Mouse (Mus musculus) G1E (cell line): ENCODE results near the gene Atic. TPM values are rescaled to one million over a fixed set of nuclear protein-coding genes. Genes with fewer than 3 reads are reported as not detected.

ENCODE experiments used
- ATAC-seq: 2 replicates; pipeline ENCODE4 v1.8.0; 2016; ENCODE audit warnings: mild to moderate bottlenecking; ENCODE audit not compliant: insufficient number of reproducible peaks, poor library complexity, low FRiP score, severe bottlenecking; ENCODE audit errors: extremely low read depth
- DNase-seq: peaks from one replicate; pipeline ENCODE4 v3.0.0; 2012; ENCODE audit warnings: low spot score
- H3K27me3 ChIP-seq: 2 replicates; pipeline ENCODE4 v1.6.1; 2012; ENCODE audit warnings: mild to moderate bottlenecking, low read length, inconsistent platforms; ENCODE audit not compliant: insufficient read depth
- H3K36me3 ChIP-seq: replicated peaks from 2 replicates; pipeline ENCODE3; 2012; ENCODE audit warnings: mild to moderate bottlenecking, inconsistent platforms
- H3K4me1 ChIP-seq: 2 replicates; pipeline ENCODE4 v1.6.1; 2012; ENCODE audit warnings: low read depth, low read length, inconsistent platforms, mixed read lengths; ENCODE audit not compliant: insufficient read depth
- H3K4me3 ChIP-seq: 2 replicates; pipeline ENCODE4 v1.5.1; 2012; ENCODE audit warnings: low read depth, mild to moderate bottlenecking, inconsistent platforms, low read length, moderate library complexity, mixed read lengths
- H3K9me3 ChIP-seq: replicated peaks from 2 replicates; pipeline ENCODE4 v1.6.1; 2012; ENCODE audit warnings: inconsistent platforms
- CTCF ChIP-seq: IDR thresholded peaks from 2 replicates; pipeline ENCODE4 v1.5.1; 2012; ENCODE audit warnings: low read depth, low read length, inconsistent platforms, mixed read lengths
- GATA1 ChIP-seq: IDR thresholded peaks from 2 replicates; pipeline ENCODE4 v1.6.1; 2012; ENCODE audit warnings: borderline replicate concordance, low read length, inconsistent platforms, mixed read lengths
- GATA2 ChIP-seq: IDR thresholded peaks from 2 replicates; pipeline ENCODE4 v1.6.1; 2012; ENCODE audit warnings: low read depth, low read length, inconsistent platforms, borderline replicate concordance
- POLR2AphosphoS5 ChIP-seq: IDR thresholded peaks from 2 replicates; pipeline ENCODE4 v1.6.1; 2012; ENCODE audit warnings: low read depth, low read length, inconsistent platforms; ENCODE audit not compliant: insufficient replicate concordance
- TAL1 ChIP-seq: conservative IDR thresholded peaks from 2 replicates; pipeline ENCODE4 v1.6.1; 2012; ENCODE audit warnings: low read depth, low read length, inconsistent platforms, mixed read lengths
- polyA plus RNA-seq: library from polyadenylated mRNA; stranded (reverse); fragments of >175 nt; gene quantifications from 2 replicates; pipeline ENCODE4 v1.2.3, GENCODE M21; 2012
- total RNA-seq, 2 experiments: library from RNA; stranded (forward) in 1 of 2; stranded (reverse) in 1 of 2; fragments of 200-1000 nt in 1 of 2; fragments of >200 nt in 1 of 2; fragmentation: Nextera tagmentation in 1 of 2; gene quantifications; 2 replicates each; pipeline ENCODE4 v1.2.3; 2014 to 2017

The Atic gene
- total and polyA plus RNA-seq, 3 experiments: 47.4 to 254 (median 160) TPM

GRCm38 (mm10) chr1:71539641-71540040 lies 17.3 kb upstream of the Atic start:
- DNase-seq (no peak), ATAC-seq (0 out of 2 replicates have a peak, but pooled peaks have one; percentile 15)
- TF ChIP-seq GATA2: no peak
- TF ChIP-seq TAL1: no peak
- TF ChIP-seq GATA1: no peak
- TF ChIP-seq CTCF: no peak
- TF ChIP-seq POLR2AphosphoS5: no peak
- H3K4me3 ChIP-seq: no peak overlapping the region
- no peaks in the 10 kb centered on the region for H3K36me3 ChIP-seq
- no peaks in the 10 kb centered on the region for H3K9me3 ChIP-seq
- H3K4me1 ChIP-seq: no peaks in the 10 kb centered on the region
- H3K27me3 ChIP-seq: no peaks in the 10 kb centered on the region; the same call in 1 of the 2 replicates

- ATAC-seq (no peak), DNase-seq (no peak)
- Histone ChIP-seq H3K36me3 (no peaks in the 10 kb centered on the region), H3K4me3 (no peak overlapping the region), H3K9me3 (no peaks in the 10 kb centered on the region), H3K4me1 (no peaks in the 10 kb centered on the region), H3K27me3 (peaks cover 2% of the 10 kb centered on the region)
- TF ChIP-seq CTCF (no peak), TAL1 (no peak), GATA1 (no peak)
Measured at GRCm38 (mm10) chr1:71540437-71540836, 16.5 kb upstream of the Atic start.

- Histone ChIP-seq H3K9me3 (no peaks in the 10 kb centered on the region), H3K4me1 (no peaks in the 10 kb centered on the region; the same call in 1 of the 2 replicates), H3K27me3 (peaks cover 25% of the 10 kb centered on the region), H3K4me3 (no peak overlapping the region), H3K36me3 (no peaks in the 10 kb centered on the region)
- DNase-seq: no peak
- TF ChIP-seq GATA1: no peak
- no peak for TF ChIP-seq GATA2
- no peak for TF ChIP-seq TAL1
- no peak for TF ChIP-seq POLR2AphosphoS5
- no peak for TF ChIP-seq CTCF
- ATAC-seq: no peak
Measured at GRCm38 (mm10) chr1:71550626-71551195, 6.2 kb upstream of the Atic start.

GRCm38 (mm10) chr1:71560626-71561025 lies 3.7 kb downstream of the Atic start:
- H3K4me3 ChIP-seq: no peak overlapping the region
- H3K36me3 ChIP-seq: peaks cover 73% of the 10 kb centered on the region
- ATAC-seq: no peak
- no peaks in the 10 kb centered on the region for H3K9me3 ChIP-seq
- no peaks in the 10 kb centered on the region for H3K27me3 ChIP-seq
- DNase-seq: no peak
- peaks cover 35% of the 10 kb centered on the region for H3K4me1 ChIP-seq
- no peak for TF ChIP-seq CTCF
- TF ChIP-seq TAL1: no peak
- no peak for TF ChIP-seq GATA1
- no peak for TF ChIP-seq GATA2
- TF ChIP-seq POLR2AphosphoS5: no peak

GRCm38 (mm10) chr1:71564291-71564690 lies 7.3 kb downstream of the Atic start:
- no peaks in the 10 kb centered on the region for H3K27me3 ChIP-seq
- no peaks in the 10 kb centered on the region for H3K9me3 ChIP-seq
- ATAC-seq: no peak
- H3K4me1 ChIP-seq: peaks cover 42% of the 10 kb centered on the region
- H3K36me3 ChIP-seq: peaks cover 96% of the 10 kb centered on the region
- H3K4me3 ChIP-seq: no peak overlapping the region
- DNase-seq: no peak
- TF ChIP-seq CTCF (no peak), GATA2 (no peak), POLR2AphosphoS5 (no peak), GATA1 (no peak), TAL1 (no peak)

GRCm38 (mm10) chr1:71567884-71568605 lies 11.1 kb downstream of the Atic start:
- H3K36me3 ChIP-seq: peaks cover 97% of the 10 kb centered on the region
- TF ChIP-seq CTCF: no peak
- ATAC-seq: no peak

GRCm38 (mm10) chr1:71570116-71570515 lies 13.2 kb downstream of the Atic start:
- TF ChIP-seq CTCF (no peak), GATA1 (no peak), TAL1 (no peak), POLR2AphosphoS5 (no peak)
- Histone ChIP-seq H3K4me3 (no peak overlapping the region), H3K4me1 (peaks cover 25% of the 10 kb centered on the region), H3K27me3 (no peaks in the 10 kb centered on the region), H3K36me3 (peaks cover 96% of the 10 kb centered on the region), H3K9me3 (no peaks in the 10 kb centered on the region)
- ATAC-seq (no peak), DNase-seq (no peak)

More at GRCm38 (mm10) chr1:71567884-71568605, 11.1 kb downstream of the Atic start:
- Histone ChIP-seq H3K4me1 (peaks cover 25% of the 10 kb centered on the region), H3K4me3 (no peak overlapping the region; the same call in 1 of the 2 replicates), H3K27me3 (no peaks in the 10 kb centered on the region), H3K9me3 (no peaks in the 10 kb centered on the region)
- DNase-seq: no peak
